Mouse (Mus musculus) kidney, adult 11 months (tissue): ENCODE measurements around the gene Tmem235.

ENCODE experiments used
- DNase-seq: peaks from one replicate; pipeline ENCODE4 v3.0.0; 2022

Gene Tmem235

DNA sequence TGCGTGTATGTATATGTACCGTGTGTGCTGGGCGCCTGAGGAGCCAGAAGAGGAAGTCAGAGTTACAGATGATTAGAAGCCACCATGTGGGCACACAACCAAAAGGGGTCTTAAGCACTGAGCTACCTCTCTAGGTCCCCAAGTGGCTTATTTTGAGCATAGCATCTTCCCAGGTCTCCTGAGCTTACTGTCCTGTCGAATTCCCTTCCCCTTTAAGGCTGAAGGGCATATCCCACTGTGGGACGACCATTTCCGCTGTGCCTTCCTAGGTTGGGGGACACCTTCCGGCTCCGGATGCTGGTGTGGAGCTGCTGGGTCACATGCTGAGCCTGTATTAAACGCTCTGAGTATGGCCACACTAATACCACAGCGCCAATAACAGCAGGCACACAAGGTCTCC is 34.1 kb downstream of the Tmem235 start:
- no peak for DNase-seq

DNA sequence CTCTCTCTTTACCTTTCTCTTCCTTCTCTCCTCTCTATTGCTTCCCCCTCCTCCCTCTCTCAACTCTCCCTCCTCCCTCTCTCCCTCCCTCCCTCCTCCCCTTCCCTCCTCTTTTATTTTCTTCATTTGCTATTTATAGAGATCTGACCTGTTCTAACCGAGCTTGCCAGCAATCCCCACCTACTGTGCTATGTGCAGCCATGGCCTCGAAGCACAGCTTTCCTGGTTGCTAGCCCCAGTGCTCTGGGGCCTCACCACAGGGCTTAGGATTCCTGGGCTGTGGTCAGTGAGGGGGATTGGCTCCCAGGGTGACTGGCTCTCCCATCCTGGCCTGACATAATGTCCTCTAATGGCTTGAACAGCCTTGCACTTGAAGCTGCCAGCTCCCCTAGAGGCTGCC is 36.0 kb downstream of the Tmem235 start:
- no peak for DNase-seq

DNA sequence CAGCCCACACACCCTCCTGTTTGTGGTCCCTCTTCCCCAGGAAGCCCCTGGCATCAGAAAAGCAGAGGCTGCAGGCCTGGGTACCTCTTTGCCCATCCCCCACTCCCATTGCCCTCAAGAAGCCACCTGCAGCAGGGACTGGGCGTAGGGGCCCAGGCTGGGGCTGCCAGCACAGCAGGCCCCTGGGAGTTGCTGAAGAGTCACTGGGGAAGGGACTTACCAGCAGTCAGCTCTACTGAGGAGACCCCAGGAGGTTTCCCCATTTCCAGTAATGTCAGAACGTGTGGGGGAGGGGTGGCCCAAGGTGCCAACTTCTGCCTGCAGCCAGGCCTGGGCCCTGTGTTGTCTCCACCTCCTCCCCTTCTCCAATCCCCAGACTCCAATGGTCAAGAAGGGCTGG is 41.7 kb downstream of the Tmem235 start:
- no peak for DNase-seq

DNA sequence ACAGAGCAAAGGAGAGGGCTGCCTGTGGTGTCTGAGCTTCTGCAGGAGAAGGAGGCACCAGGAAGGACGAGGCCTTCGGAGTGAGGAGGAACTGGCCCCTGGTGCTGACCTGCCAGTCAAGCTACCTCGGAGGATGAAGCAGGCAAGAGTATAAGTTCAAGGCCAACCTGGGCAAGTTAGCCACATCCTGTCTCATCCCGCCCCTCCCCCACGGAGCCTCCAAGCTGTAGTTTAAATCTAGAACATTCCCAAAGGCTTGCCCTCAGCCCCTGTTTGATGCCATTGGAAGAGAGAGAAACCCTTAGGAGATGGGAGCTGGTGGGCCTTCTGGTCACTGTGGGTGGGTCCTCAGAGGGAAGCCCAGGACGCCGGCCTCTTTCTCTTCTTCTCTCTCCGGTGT is 43.9 kb downstream of the Tmem235 start:
- no peak for DNase-seq

DNA sequence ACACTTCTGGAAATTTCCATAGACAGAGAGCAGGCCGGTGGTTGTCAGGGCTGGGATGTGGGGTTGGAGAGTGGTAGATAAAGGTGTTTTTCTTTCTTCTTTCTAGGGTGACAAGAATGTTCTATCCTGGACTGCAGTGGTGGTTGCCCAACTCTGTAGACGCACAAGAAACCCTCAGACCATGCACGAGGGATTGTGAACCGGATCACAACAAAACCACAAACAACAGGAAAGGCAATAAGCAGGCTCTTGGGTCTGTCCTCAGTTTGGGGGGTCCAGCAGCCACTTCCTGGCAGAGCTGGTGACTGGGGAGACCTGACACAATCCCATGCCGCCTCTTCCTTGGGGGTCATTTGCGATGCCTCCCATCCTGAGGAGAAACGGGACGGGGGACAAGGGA is 48.8 kb downstream of the Tmem235 start:
- DNase-seq, result no peak

DNA sequence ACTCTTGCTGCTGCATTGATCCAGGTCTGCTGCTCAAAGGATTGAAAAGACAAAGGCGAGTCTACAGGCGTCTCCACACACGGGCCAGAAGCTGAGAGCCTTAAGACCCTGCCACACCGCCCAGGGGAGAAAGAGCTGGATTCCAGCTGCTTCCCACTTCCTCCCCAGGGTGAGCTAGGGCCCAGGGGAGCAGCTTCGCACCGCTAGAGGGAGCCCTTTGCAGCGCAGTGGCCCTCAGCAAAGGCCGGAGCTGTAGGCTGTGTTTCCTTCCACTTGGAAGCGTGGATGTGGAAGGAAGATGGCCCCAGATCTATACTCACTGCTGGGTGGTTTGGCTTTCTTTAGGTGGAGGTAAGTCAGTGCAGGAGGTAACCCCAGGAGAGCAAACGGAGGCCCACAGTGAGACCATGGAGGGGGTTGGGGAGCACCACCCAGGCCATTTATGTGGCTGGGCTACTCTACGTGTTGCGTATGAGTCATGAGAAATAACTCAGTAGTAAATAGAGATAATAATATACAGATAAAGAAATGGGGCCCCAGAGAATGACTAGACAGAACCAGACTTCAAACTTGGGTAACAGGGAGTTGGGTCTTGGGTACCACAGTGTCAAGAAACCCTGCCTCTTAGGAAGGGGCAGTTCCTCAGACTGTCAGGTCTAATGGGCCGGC is 52.3 kb downstream of the Tmem235 start:
- peak; percentile 70 for DNase-seq

DNA sequence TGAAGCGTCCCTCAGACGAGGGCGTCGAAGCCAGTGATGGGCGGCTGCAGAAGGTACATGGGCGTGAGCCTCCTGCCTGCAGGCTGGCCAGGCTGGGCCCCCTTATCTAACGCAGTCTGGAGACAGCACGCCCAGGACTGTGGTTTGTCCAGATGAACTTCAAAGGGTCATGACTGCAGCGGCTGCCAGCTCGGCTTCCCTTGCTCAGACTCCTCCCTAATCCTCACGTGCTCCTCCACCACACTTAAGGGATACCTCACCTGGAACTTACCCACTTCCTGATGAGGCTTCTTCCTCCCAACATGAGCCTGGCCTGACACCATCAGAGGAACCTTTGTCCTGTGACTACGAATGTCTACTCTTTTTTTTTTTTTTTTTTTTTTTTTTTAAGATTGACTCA is 54.0 kb downstream of the Tmem235 start:
- no peak for DNase-seq
